Mouse (Mus musculus): ENCODE results near the gene Ext2. TPM values are rescaled to one million over a fixed set of nuclear protein-coding genes. Genes with fewer than 3 reads are reported as not detected.

Gene Ext2
- polyA plus RNA-seq, 1 experiment = 48.8 TPM

- TF ChIP-seq GATA1 (IDR thresholded peaks at IDR 0.05; ENCODE audit: low read length) = no peak
Measured at GRCm38 (mm10) chr2:93702936-93703926, 119.1 kb downstream of the Ext2 start.

DNA sequence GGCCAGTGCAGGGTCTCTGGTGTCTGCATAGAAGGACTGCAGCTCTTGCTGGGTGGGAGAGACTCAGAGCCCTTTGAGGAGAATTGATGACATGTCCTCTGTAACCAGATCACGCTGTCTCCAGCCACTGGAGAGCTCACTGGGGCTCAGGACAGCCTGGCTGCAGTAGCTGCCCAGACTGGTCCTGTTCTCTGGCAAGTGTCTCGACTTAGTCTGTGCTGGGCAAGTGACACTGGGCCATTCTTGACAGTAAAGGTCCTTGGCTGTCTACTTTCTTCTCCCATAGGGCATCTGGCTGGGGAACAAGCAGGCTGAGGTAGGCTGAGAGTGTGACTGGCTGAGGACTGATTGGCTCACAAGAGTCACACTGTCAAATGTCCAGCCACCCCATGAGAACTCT lies 123.0 kb downstream of the Ext2 start:
- no peak for TF ChIP-seq GATA1 (IDR thresholded peaks at IDR 0.05; ENCODE audit: low read length)

DNA sequence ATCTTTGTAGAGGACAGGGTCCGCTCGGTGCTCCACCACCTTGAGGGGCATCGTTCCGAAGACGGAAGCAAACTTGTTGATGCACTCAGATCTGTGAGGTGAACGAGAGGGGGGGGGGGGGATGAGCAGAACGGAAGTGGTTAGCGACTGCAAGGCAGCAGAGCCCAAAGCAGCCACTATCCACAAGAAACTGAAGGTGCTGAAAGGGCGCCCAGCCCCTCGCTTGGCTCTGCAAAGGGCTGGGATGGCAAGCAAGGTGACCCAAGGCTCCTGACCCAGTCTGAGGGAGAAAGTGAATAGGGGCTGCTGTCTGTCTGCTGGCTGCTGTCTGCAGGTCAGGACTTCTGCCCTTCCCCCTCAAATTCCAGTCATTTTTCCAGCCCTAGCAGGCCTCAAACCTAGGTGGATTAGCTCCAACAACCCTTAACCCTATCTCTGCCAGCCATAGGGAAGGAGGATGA lies 126.2 kb downstream of the Ext2 start:
- no peak for TF ChIP-seq GATA1 (IDR thresholded peaks at IDR 0.05; ENCODE audit: low read length)

GRCm38 (mm10) chr2:93693101-93693500 lies 129.3 kb downstream of the Ext2 start:
- no peak for TF ChIP-seq GATA1 (IDR thresholded peaks at IDR 0.05; ENCODE audit: low read length)

- no peak for TF ChIP-seq GATA1 (IDR thresholded peaks at IDR 0.05; ENCODE audit: low read length)
Measured at GRCm38 (mm10) chr2:93690064-93690930, 132.1 kb downstream of the Ext2 start.

- TF ChIP-seq GATA1 (IDR thresholded peaks at IDR 0.05; ENCODE audit: low read length) = no peak
Measured at GRCm38 (mm10) chr2:93683674-93684073, 138.7 kb downstream of the Ext2 start.

- TF ChIP-seq GATA1 (IDR thresholded peaks at IDR 0.05; ENCODE audit: low read length) = no peak
Measured at GRCm38 (mm10) chr2:93682601-93683202, 139.7 kb downstream of the Ext2 start.

GRCm38 (mm10) chr2:93681321-93681720 lies 141.0 kb downstream of the Ext2 start:
- no peak for TF ChIP-seq GATA1 (IDR thresholded peaks at IDR 0.05; ENCODE audit: low read length)

GRCm38 (mm10) chr2:93677231-93677630 lies 145.1 kb downstream of the Ext2 start:
- TF ChIP-seq GATA1 (IDR thresholded peaks at IDR 0.05; ENCODE audit: low read length) = no peak

GRCm38 (mm10) chr2:93671573-93672184 lies 150.7 kb downstream of the Ext2 start:
- TF ChIP-seq GATA1 (IDR thresholded peaks at IDR 0.05; ENCODE audit: low read length) = no peak

DNA sequence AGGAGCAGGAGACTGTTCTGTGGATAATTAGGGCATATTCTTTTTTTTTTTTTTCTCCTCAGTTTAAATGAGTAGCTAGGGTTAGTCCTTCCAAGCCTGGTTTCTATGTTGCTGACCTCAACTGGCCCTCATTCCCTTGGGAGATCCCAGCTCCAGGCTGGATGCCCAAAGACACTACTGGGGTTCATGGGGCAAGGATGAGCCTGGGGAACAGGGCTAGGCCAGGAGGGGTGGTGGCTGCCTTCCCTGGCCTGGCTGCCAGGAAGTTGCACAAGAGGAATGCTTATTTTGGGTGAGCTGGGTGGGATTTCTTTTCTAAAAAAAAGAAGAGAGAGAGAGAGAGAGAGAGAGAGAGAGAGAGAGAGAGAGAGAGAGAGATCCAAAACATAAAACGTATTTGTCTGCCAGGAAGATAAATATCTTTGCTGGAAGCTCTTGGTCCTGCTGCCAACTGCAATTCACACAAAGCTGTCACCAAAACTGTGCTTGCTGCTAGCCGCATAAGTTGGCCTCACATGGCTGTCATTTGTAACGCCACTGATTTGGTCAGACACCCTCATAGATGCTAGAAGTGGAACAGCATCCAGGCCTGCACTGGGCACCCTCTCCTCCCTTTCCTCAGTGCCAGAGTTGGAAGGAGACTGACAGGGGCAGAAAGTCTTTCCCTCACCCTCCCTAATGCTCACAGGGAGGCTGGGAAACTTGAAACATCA lies 156.1 kb downstream of the Ext2 start:
- no peak for TF ChIP-seq GATA1 (IDR thresholded peaks at IDR 0.05; ENCODE audit: low read length)

DNA sequence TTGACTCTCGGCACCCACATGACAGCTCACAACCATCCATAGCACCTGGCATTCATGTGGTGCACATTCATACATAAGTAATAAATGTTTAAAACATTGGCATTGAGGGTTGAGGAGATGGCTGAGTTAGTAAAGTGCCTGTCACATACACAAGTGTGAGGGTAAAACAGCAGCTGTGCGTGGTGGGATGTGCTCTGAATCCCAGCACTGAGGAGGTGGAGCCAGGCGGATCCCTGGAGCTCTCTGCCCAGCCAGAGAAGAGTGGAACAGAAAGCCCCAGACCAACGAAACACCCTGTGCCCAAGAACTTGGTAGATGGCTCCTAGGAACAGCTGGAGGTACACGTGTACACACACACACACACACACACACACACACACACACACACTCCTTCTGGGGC lies 156.9 kb downstream of the Ext2 start:
- TF ChIP-seq GATA1 (IDR thresholded peaks at IDR 0.05; ENCODE audit: low read length) = no peak

DNA sequence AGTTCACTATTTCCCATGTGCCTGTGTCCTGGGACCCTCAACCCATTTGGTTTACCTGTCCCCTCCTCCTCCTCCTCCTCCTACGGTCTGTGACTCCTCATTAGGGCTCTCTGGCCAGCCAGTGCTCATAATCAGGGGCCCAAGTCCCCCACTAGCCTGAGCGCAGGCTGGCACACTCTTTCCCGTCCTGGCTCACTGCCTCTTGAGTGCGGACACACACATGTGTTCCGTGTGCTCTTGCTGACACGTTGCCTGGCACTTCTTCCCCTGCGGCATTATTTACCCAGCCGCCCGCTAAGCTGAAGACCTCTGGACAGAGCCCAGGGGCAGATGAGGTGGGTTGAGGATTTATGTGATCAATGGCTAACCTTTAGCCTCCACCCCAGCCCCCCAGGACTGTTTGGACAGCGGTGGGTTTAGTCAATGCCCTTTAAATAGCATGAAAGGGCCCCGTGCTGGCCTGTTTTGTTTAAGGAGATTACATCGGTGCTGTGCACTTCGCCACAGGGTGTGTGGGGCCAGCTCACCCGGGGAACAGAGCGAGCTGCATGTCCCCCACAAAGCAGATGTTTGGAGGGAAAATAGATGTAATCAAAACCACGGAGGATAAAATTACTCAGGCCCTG lies 160.0 kb downstream of the Ext2 start:
- TF ChIP-seq GATA1 (IDR thresholded peaks at IDR 0.05; ENCODE audit: low read length) = no peak

GRCm38 (mm10) chr2:93661096-93661495 lies 161.3 kb downstream of the Ext2 start:
- no peak for TF ChIP-seq GATA1 (IDR thresholded peaks at IDR 0.05; ENCODE audit: low read length)
